Mouse (Mus musculus): Measurements from ENCODE around the gene Cdhr2. TPM values are rescaled to one million over a fixed set of nuclear protein-coding genes. Genes with fewer than 3 reads are reported as not detected.

Cdhr2 gene
- polyA plus RNA-seq, 1 experiment: 378 TPM

DNA sequence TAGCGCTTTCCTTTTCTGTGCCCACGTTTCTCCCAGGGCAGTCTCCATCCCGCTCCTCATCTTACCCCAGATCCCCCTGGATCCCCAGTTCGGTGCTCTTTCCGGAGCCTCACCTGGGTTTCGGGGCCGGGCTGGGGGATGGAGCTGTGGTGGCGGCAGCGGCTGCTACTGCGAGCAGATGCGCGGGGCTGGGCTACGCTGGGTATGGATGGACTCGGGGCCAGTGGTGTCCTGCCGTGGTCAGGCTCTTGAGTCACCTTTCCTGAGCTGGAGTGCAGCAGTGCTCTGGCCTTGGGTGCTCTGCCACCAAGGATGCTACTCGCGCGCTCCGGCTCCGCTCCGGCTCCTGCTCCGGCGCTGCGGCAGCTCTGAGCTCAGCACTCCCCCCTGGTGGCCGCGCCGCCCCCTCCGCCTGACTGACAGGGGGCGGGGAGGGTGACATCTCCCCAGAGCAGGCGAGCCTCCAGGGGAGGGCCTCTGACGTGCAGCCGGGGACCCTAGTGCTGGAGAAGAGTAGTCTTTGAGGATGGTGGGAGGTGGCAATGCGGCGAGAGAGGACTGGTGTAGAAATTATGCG, 65.0 kb downstream of the Cdhr2 start, which contains the start of gene Sncb:
Sncb (minus strand) TSS at position 404 of the 577 bp plus-strand sequence.
- WGBS: 3% methylated on average over 35 of the region's 35 CpGs
- DNase-seq (ENCODE audit: low read depth, low spot score): no peak

DNA sequence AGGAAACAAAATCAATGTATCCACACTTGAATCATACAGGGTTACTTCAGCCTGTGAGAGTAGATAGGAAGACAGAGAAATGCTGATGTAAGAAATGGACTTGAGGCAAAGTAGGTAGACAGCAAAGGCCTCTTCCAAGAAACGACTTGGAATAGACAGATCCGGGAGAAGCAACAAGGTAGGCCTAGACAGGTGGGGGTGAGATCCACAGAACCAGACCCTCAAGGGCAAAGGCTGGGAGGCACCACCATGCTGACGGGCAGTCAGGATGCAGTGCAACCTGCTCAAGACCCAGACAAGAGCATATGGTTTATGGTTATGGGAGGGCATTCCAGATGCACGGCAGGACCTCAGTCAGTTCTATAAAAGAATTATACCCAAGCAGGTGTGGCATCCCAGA, 65.8 kb downstream of the Cdhr2 start:
- 67% methylated on average over 4 of the region's 4 CpGs for WGBS

DNA sequence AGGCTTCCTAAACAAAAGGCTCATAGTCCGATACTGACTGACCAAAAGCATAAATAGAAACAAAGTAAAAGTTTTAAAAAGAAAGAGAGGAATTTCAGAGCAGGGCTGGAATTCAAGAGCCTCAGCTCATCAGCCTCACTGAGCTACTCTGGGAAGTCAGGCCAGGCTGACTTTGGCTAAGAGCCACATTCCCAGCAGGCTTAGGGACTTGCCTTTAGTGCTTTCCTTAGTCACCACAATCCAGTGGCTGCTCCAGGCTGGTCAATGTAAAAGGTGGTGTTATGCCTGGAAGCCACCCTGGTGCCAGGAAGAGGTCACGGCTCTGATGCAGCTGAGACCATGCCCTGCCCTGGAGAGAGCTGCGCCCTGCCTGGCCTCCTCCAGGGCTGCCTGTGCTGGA, 79.3 kb downstream of the Cdhr2 start:
- DNase-seq (ENCODE audit: low read depth, low spot score): no peak
- WGBS: 71% methylated on average over 3 of the region's 3 CpGs

More for the DNA sequence above, 65.8 kb downstream of the Cdhr2 start:
- DNase-seq (ENCODE audit: low read depth, low spot score): no peak

DNA sequence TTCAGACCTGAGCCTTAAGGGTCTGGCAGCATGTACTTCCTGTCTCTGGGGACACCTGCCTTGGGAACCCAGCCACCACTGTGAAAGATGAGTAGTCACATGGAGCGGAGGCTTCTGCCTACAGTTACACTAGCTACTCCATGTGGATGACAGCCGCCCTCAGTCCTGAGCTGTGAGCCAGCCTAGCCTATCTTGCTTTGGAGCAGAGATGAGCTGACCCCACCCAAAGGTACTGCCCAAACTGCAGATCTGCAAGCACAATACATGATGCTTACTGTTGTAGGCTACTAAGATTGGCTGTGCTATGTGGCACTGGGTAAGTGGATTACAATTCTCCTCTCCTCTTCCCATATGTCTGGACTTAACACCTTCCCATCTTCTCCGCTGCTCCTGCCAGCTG, 79.8 kb downstream of the Cdhr2 start:
- no peak for DNase-seq (ENCODE audit: low read depth, low spot score)
- 80% methylated on average over 3 of the region's 3 CpGs for WGBS

DNA sequence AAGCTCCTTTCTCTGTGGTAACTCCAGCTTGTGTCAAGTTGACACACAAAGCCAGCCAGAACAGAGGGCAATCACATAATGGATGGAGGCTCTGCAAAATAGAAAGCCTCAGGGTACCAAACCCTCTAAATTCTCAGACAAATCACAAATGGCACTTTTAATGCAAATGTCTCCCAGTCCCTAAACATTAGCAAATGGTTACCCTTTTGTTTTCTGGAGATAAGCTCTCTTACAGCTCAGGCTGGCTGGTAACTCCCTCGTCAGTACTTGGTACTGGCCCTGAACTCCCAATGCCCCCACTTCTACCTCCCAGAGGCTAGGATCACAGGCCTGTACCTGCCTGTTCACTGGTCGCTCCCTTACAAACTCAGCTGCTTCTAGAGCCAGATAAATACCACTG, 82.0 kb downstream of the Cdhr2 start:
- no peak for DNase-seq (ENCODE audit: low read depth, low spot score)
- WGBS: 42% methylated on average over 2 of the region's 2 CpGs

DNA sequence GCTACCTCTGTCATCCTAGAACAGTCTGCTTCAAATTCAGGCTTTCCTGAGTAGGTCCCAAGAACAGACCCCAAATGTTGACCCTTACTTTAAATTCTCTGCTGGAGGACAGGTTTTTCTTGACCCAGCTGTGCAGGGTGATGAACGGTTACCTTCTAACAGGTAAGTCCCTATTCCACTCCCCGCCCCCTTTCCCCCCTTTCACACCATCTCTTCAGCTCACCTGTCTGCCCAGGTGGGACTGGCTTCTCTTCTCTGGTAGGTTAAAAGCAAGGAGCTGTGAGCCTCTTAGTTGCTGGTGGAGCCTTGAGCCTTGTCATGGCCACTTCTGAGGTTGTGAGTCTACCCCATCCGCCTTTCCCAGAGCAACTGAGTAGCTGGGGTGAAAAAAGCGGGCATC, 82.4 kb downstream of the Cdhr2 start, which contains the start of gene Eif4e1b:
Eif4e1b (plus strand) TSS at position 301 of the 400 bp plus-strand sequence.
- no peak for DNase-seq (ENCODE audit: low read depth, low spot score)
- 79% methylated on average over 4 of the region's 4 CpGs for WGBS

Other genes with a start within 250 kb of the Cdhr2 start
- 16.6 and 18.1 TPM in 2 replicates for gene Thoc3, start 232.6 kb upstream of the Cdhr2 start, polyA plus RNA-seq (2012; rRNA removed)
- gene Simc1, start 197.7 kb upstream of the Cdhr2 start, polyA plus RNA-seq (2012; rRNA removed): 5.3 and 6.4 TPM in 2 replicates
- gene 4833439L19Rik, start 136.0 kb upstream of the Cdhr2 start, polyA plus RNA-seq (2012; rRNA removed): 123 and 156 TPM in 2 replicates
- gene Arl10, start 126.4 kb upstream of the Cdhr2 start, polyA plus RNA-seq (2012; rRNA removed): 7.8 and 11.2 TPM in 2 replicates
- 10.2 and 12.2 TPM in 2 replicates for gene Nop16, start 111.4 kb upstream of the Cdhr2 start, polyA plus RNA-seq (2012; rRNA removed)
- gene Higd2a, start 111.3 kb upstream of the Cdhr2 start, polyA plus RNA-seq (2012; rRNA removed): 262 and 291 TPM in 2 replicates
- 73.5 and 101 TPM in 2 replicates for gene Cltb, start 90.1 kb upstream of the Cdhr2 start, polyA plus RNA-seq (2012; rRNA removed)
- gene Faf2, start 79.7 kb upstream of the Cdhr2 start, polyA plus RNA-seq (2012; rRNA removed): 22.3 and 28.6 TPM in 2 replicates
- gene Rnf44, start 7.6 kb upstream of the Cdhr2 start, polyA plus RNA-seq (2012; rRNA removed): 91.2 and 122 TPM in 2 replicates
- 0.23 and 0.41 TPM in 2 replicates for gene Gprin1, start 48.4 kb downstream of the Cdhr2 start, polyA plus RNA-seq (2012; rRNA removed)
- 0.55 and 0.57 TPM in 2 replicates for gene Sncb, start 65.1 kb downstream of the Cdhr2 start, polyA plus RNA-seq (2012; rRNA removed)
- gene Eif4e1b, start 82.5 kb downstream of the Cdhr2 start, polyA plus RNA-seq (2012; rRNA removed): not detected in 2 replicates
- 11.6 and 18.2 TPM in 2 replicates for gene Tspan17, start 87.9 kb downstream of the Cdhr2 start, polyA plus RNA-seq (2012; rRNA removed)
- gene Unc5a, start 247.9 kb downstream of the Cdhr2 start, polyA plus RNA-seq (2012; rRNA removed): 2.7 and 4.1 TPM in 2 replicates

Measured in large intestine, adult 2 months (tissue).